Mouse (Mus musculus) kidney, adult 10 weeks (tissue): ENCODE measurements around the gene Zfp36l1. TPM values are rescaled to one million over a fixed set of nuclear protein-coding genes. Genes with fewer than 3 reads are reported as not detected.

Experiments used
- polyA plus RNA-seq: library from polyadenylated mRNA; stranded (reverse); fragments of 350-450 nt; fragmentation: Illumina TruSeq; extraction: RNeasy Lipid Tissue Mini Kit (QIAGEN cat#74804); gene quantifications from one replicate; pipeline ENCODE4 v1.2.3, GENCODE M21; 2014; ENCODE audit warnings: low read depth, low replicate concordance

Zfp36l1 gene
- 297 TPM for polyA plus RNA-seq

GRCm38 (mm10) chr12:80112852-80113551, at the start of gene Zfp36l1:
Zfp36l1 (minus strand) TSS chr12:80113013.

Other genes starting within 250 kb of the Zfp36l1 start
- gene Actn1, start 147.4 kb upstream of the Zfp36l1 start, polyA plus RNA-seq, result 11.3 TPM